Mouse (Mus musculus) forebrain, embryonic 16.5 days (tissue): ENCODE data around the gene Kprp. TPM values are rescaled to one million over a fixed set of nuclear protein-coding genes. Genes with fewer than 3 reads are reported as not detected.

ENCODE experiments used
- polyA plus RNA-seq: library from polyadenylated mRNA; unstranded; fragments of >200 nt; fragmentation: Nextera tagmentation; extraction: Ambion mirVana; gene quantifications from 2 replicates; pipeline ENCODE4 v1.2.1, GENCODE M21; 2015

The Kprp gene
- polyA plus RNA-seq, 1 experiment from 2014 or later = not detected

Other genes starting within 250 kb of the Kprp start
- gene Smcp, start 238.2 kb downstream of the Kprp start, polyA plus RNA-seq = not detected in 2 replicates
- not detected in 2 replicates for gene 2210017I01Rik, start 219.8 kb downstream of the Kprp start, polyA plus RNA-seq
- not detected in 2 replicates for gene Lce6a, start 205.6 kb downstream of the Kprp start, polyA plus RNA-seq
- not detected in 2 replicates for gene Lce1a1, start 178.9 kb downstream of the Kprp start, polyA plus RNA-seq
- not detected in 2 replicates for gene Lce1b, start 170.3 kb downstream of the Kprp start, polyA plus RNA-seq
- gene Lce1a2, start 156.9 kb downstream of the Kprp start, polyA plus RNA-seq = not detected in 2 replicates
- gene Lce1c, start 148.0 kb downstream of the Kprp start, polyA plus RNA-seq = not detected in 2 replicates
- not detected in 2 replicates for gene Lce1d, start 140.0 kb downstream of the Kprp start, polyA plus RNA-seq
- gene Lce1e, start 118.2 kb downstream of the Kprp start, polyA plus RNA-seq = not detected in 2 replicates
- not detected in 2 replicates for gene Lce1f, start 106.9 kb downstream of the Kprp start, polyA plus RNA-seq
- not detected in 2 replicates for gene Gm38119, start 88.2 kb downstream of the Kprp start, polyA plus RNA-seq
- not detected in 2 replicates for gene Lce1g, start 74.9 kb downstream of the Kprp start, polyA plus RNA-seq
- gene Lce1h, start 62.2 kb downstream of the Kprp start, polyA plus RNA-seq = not detected in 2 replicates
- not detected in 2 replicates for gene Lce1i, start 48.3 kb downstream of the Kprp start, polyA plus RNA-seq
- not detected in 2 replicates for gene Lce1j, start 36.7 kb downstream of the Kprp start, polyA plus RNA-seq
- gene Lce1k, start 19.4 kb downstream of the Kprp start, polyA plus RNA-seq = not detected in 2 replicates
- gene Lce1l, start 24.0 kb upstream of the Kprp start, polyA plus RNA-seq = not detected in 2 replicates
- not detected in 2 replicates for gene 2310050C09Rik, start 43.0 kb upstream of the Kprp start, polyA plus RNA-seq
- not detected in 2 replicates for gene Lce3a, start 99.0 kb upstream of the Kprp start, polyA plus RNA-seq
- not detected in 2 replicates for gene Lce3b, start 105.7 kb upstream of the Kprp start, polyA plus RNA-seq
- not detected in 2 replicates for gene Lce3c, start 117.2 kb upstream of the Kprp start, polyA plus RNA-seq
- not detected in 2 replicates for gene Lce3d, start 130.1 kb upstream of the Kprp start, polyA plus RNA-seq
- gene Lce3e, start 139.8 kb upstream of the Kprp start, polyA plus RNA-seq = not detected in 2 replicates
- not detected in 2 replicates for gene Lce3f, start 165.0 kb upstream of the Kprp start, polyA plus RNA-seq
- gene Crct1, start 188.4 kb upstream of the Kprp start, polyA plus RNA-seq = not detected in 2 replicates
- not detected in 2 replicates for gene Lce1m, start 191.8 kb upstream of the Kprp start, polyA plus RNA-seq
- gene Gm4858, start 241.6 kb upstream of the Kprp start, polyA plus RNA-seq = not detected in 2 replicates